Mouse (Mus musculus): ENCODE measurements around the gene Eif2b5.
"Not testable (repeated sequence)": the region's sequence is repeated elsewhere in the genome, so short reads cannot be mapped to it uniquely, and the experiment has no call there.

Gene Eif2b5

GRCm38 (mm10) chr16:20498677-20499475, at the start of gene Eif2b5:
Gene Eif2b5 (plus strand): TSS chr16:20498817.
- in situ Hi-C loops (cut with MboI) = loop anchor here (10.0 kb wide), 1 partner anchor 146 kb away; no protein-coding TSS in a partner anchor

GRCm38 (mm10) chr16:20451774-20452173, 46.8 kb upstream of the Eif2b5 start:
- in situ Hi-C loops (cut with MboI) = no loop called here

- in situ Hi-C loops (cut with MboI) = no loop called here
Measured at GRCm38 (mm10) chr16:20454155-20454654, 44.4 kb upstream of the Eif2b5 start.

- in situ Hi-C loops (cut with MboI) = no loop called here
Measured at GRCm38 (mm10) chr16:20456106-20456505, 42.5 kb upstream of the Eif2b5 start.

GRCm38 (mm10) chr16:20458736-20459135, 39.9 kb upstream of the Eif2b5 start:
- in situ Hi-C loops (cut with MboI) = not testable (repeated sequence)

GRCm38 (mm10) chr16:20464725-20465124, 33.9 kb upstream of the Eif2b5 start:
- in situ Hi-C loops (cut with MboI) = no loop called here

GRCm38 (mm10) chr16:20470981-20471380, 27.6 kb upstream of the Eif2b5 start:
- in situ Hi-C loops (cut with MboI) = no loop called here

GRCm38 (mm10) chr16:20471686-20472085, 26.9 kb upstream of the Eif2b5 start:
- in situ Hi-C loops (cut with MboI) = no loop called here

GRCm38 (mm10) chr16:20473748-20474147, 24.9 kb upstream of the Eif2b5 start:
- in situ Hi-C loops (cut with MboI) = no loop called here

- in situ Hi-C loops (cut with MboI) = no loop called here
Measured at GRCm38 (mm10) chr16:20474211-20474610, 24.4 kb upstream of the Eif2b5 start.

GRCm38 (mm10) chr16:20474786-20475185, 23.8 kb upstream of the Eif2b5 start:
- in situ Hi-C loops (cut with MboI) = no loop called here

- in situ Hi-C loops (cut with MboI) = no loop called here
Measured at GRCm38 (mm10) chr16:20475335-20475734, 23.3 kb upstream of the Eif2b5 start.

- in situ Hi-C loops (cut with MboI) = no loop called here
Measured at GRCm38 (mm10) chr16:20476857-20477256, 21.8 kb upstream of the Eif2b5 start.

GRCm38 (mm10) chr16:20477270-20477669, 21.3 kb upstream of the Eif2b5 start:
- in situ Hi-C loops (cut with MboI) = no loop called here

- in situ Hi-C loops (cut with MboI) = no loop called here
Measured at GRCm38 (mm10) chr16:20478504-20478903, 20.1 kb upstream of the Eif2b5 start.

- in situ Hi-C loops (cut with MboI) = not testable (repeated sequence)
Measured at GRCm38 (mm10) chr16:20479026-20479760, 19.4 kb upstream of the Eif2b5 start.

GRCm38 (mm10) chr16:20480115-20480514, 18.5 kb upstream of the Eif2b5 start:
- in situ Hi-C loops (cut with MboI) = no loop called here

- in situ Hi-C loops (cut with MboI) = no loop called here
Measured at GRCm38 (mm10) chr16:20481746-20482145, 16.9 kb upstream of the Eif2b5 start.

GRCm38 (mm10) chr16:20483716-20484115, 14.9 kb upstream of the Eif2b5 start:
- in situ Hi-C loops (cut with MboI) = not testable (repeated sequence)

- in situ Hi-C loops (cut with MboI) = no loop called here
Measured at GRCm38 (mm10) chr16:20485061-20485460, 13.6 kb upstream of the Eif2b5 start.

- in situ Hi-C loops (cut with MboI) = no loop called here
Measured at GRCm38 (mm10) chr16:20486048-20486447, 12.6 kb upstream of the Eif2b5 start.

GRCm38 (mm10) chr16:20488151-20488550, 10.5 kb upstream of the Eif2b5 start:
- in situ Hi-C loops (cut with MboI) = no loop called here

GRCm38 (mm10) chr16:20488751-20489150, 9.9 kb upstream of the Eif2b5 start:
- in situ Hi-C loops (cut with MboI) = not testable (repeated sequence)
